Mouse (Mus musculus): ENCODE data around the gene Gbp3.

DNA sequence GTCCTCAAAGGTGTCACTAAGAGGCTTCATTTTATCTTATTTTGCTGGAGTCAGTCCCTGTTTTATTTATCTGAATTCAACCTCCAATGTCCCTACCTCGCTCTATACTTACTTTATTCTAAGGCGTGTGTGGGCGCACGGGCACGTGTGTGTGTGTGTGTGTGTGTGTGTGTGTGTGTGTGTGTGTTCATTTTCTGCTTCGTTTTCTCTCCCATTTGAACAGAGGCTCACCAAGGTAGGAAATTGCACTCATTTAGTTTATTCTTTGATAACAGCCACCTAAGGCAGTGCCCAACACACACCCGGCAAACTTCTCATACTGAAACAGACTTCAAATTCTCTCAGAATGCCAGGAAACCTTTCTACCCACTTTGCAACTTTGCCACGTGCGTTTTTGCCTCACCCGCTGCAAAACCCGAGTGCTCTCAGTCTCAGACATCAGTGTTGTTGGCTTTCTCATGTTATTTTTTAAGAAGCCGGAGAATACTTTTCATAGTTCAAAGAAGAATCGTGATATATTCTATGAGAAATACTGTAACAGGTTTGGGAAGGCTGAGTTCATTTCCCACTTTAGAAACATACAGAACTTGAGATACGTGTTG, 1.3 kb downstream of the Gbp3 start:
- TF ChIP-seq POLR2A (IDR thresholded peaks at IDR 0.05; ENCODE audit: control insufficient read depth, low read depth, low read length) = no peak
- no peak for TF ChIP-seq CTCF (IDR thresholded peaks at IDR 0.05; ENCODE audit: control insufficient read depth, insufficient read depth, insufficient replicate concordance, low read depth, low read length)
